Mouse (Mus musculus) MEL (cell line): ENCODE measurements around the gene Teddm1a. TPM values are rescaled to one million over a fixed set of nuclear protein-coding genes. Genes with fewer than 3 reads are reported as not detected.
A peak's percentile ranks its signal among the peaks of the same experiment; 100 is the strongest.

ENCODE experiments used
- DNase-seq: peaks from one replicate; pipeline ENCODE4 v3.0.0; 2011; ENCODE audit warnings: low read depth, low spot score
- H3K27ac ChIP-seq: 2 replicates; pipeline ENCODE4 v1.5.1; 2012; ENCODE audit warnings: low read depth, mild to moderate bottlenecking, control low read depth, low read length, moderate library complexity; ENCODE audit not compliant: control insufficient read depth
- H3K27me3 ChIP-seq, 2 experiments: fragments of 150-350 bp in 1 of 2; sonication (generic) in 1 of 2; 2 replicates each; pipeline ENCODE4 v1.6.1; 2012; ENCODE audit warnings: low read length in 2 of 2, mild to moderate bottlenecking in 2 of 2, improper control_type of control experiment in 1 of 2, moderate library complexity in 1 of 2; ENCODE audit not compliant: insufficient read depth in 2 of 2, control insufficient read depth in 1 of 2
- H3K36me3 ChIP-seq, 2 experiments: 2 replicates each; pipeline ENCODE4 v1.6.1; 2012 to 2014; ENCODE audit warnings: low read length in 2 of 2, improper control_type of control experiment in 1 of 2, inconsistent platforms in 1 of 2, mild to moderate bottlenecking in 1 of 2; ENCODE audit not compliant: insufficient read depth in 2 of 2, control insufficient read depth in 1 of 2
- H3K4me1 ChIP-seq, 2 experiments: fragments of 150-350 bp in 1 of 2; sonication (generic) in 1 of 2; 2 replicates each; pipeline ENCODE4 v1.6.1; 2012; ENCODE audit warnings: low read length in 2 of 2, improper control_type of control experiment in 1 of 2, mild to moderate bottlenecking in 1 of 2; ENCODE audit not compliant: insufficient read depth in 2 of 2, control insufficient read depth in 1 of 2
- H3K4me3 ChIP-seq, 2 experiments: fragments of 150-350 bp in 1 of 2; sonication (generic) in 1 of 2; 2 replicates each; pipeline ENCODE4 v1.5.1; 2012; ENCODE audit warnings: low read depth in 2 of 2, low read length in 2 of 2, mild to moderate bottlenecking in 2 of 2, moderate library complexity in 2 of 2, control low read depth in 1 of 2, improper control_type of control experiment in 1 of 2; ENCODE audit not compliant: control insufficient read depth in 1 of 2, insufficient read depth in 1 of 2
- H3K79me2 ChIP-seq: 2 replicates; pipeline ENCODE4 v1.6.1; 2012; ENCODE audit warnings: mild to moderate bottlenecking, low read length, moderate library complexity; ENCODE audit not compliant: control insufficient read depth, poor library complexity, insufficient read depth
- H3K9ac ChIP-seq: 2 replicates; pipeline ENCODE4 v1.6.1; 2012; ENCODE audit warnings: low read depth, mild to moderate bottlenecking, control low read depth, low read length, moderate library complexity; ENCODE audit not compliant: control insufficient read depth, poor library complexity, severe bottlenecking
- H3K9me3 ChIP-seq: fragments of 150-350 bp; sonication (generic); replicated peaks from 2 replicates; pipeline ENCODE4 v1.6.1; 2012; ENCODE audit warnings: mild to moderate bottlenecking, low read length, improper control_type of control experiment, moderate library complexity; ENCODE audit not compliant: insufficient read depth
- BHLHE40 ChIP-seq: IDR thresholded peaks from 2 replicates; pipeline ENCODE4 v1.6.1; 2012; ENCODE audit warnings: low read depth, mild to moderate bottlenecking, inconsistent platforms, low read length, improper control_type of control experiment, borderline replicate concordance
- CHD1 ChIP-seq: IDR thresholded peaks from 2 replicates; pipeline ENCODE4 v1.6.1; 2012; ENCODE audit warnings: low read depth, mild to moderate bottlenecking, inconsistent platforms, low read length, improper control_type of control experiment
- ELF1 ChIP-seq: IDR thresholded peaks from 2 replicates; pipeline ENCODE4 v1.6.1; 2014; ENCODE audit warnings: low read depth, mild to moderate bottlenecking, inconsistent platforms, low read length, improper control_type of control experiment, moderate library complexity
- ETS1 ChIP-seq: IDR thresholded peaks from 2 replicates; pipeline ENCODE4 v1.6.1; 2012; ENCODE audit warnings: low read depth, mild to moderate bottlenecking, inconsistent platforms, low read length, improper control_type of control experiment, moderate library complexity
- GABPA ChIP-seq: IDR thresholded peaks from 2 replicates; pipeline ENCODE4 v1.6.1; 2012; ENCODE audit warnings: low read depth, mild to moderate bottlenecking, inconsistent platforms, low read length, improper control_type of control experiment, moderate library complexity
- HCFC1 ChIP-seq: IDR thresholded peaks from 2 replicates; pipeline ENCODE4 v1.6.1; 2012; ENCODE audit warnings: low read depth, mild to moderate bottlenecking, inconsistent platforms, low read length, improper control_type of control experiment, moderate library complexity
- JUND ChIP-seq: IDR thresholded peaks from 2 replicates; pipeline ENCODE4 v1.6.1; 2011; ENCODE audit warnings: low read depth, mild to moderate bottlenecking, improper control_type of control experiment, low read length
- KAT2A ChIP-seq: conservative IDR thresholded peaks from 2 replicates; pipeline ENCODE4 v1.6.1; 2012; ENCODE audit warnings: low read depth, low read length, improper control_type of control experiment, inconsistent platforms
- MAFK ChIP-seq: IDR thresholded peaks from 2 replicates; pipeline ENCODE4 v1.6.1; 2011; ENCODE audit warnings: low read depth, mild to moderate bottlenecking, low read length, improper control_type of control experiment, borderline replicate concordance
- MAX ChIP-seq: IDR thresholded peaks from 2 replicates; pipeline ENCODE4 v1.6.1; 2011; ENCODE audit warnings: low read length, improper control_type of control experiment
- MAZ ChIP-seq: IDR thresholded peaks from 2 replicates; pipeline ENCODE4 v1.6.1; 2012; ENCODE audit warnings: low read depth, mild to moderate bottlenecking, inconsistent platforms, low read length, improper control_type of control experiment
- MYB ChIP-seq: IDR thresholded peaks from 2 replicates; pipeline ENCODE4 v1.6.1; 2011; ENCODE audit warnings: mild to moderate bottlenecking, low read depth, low read length, improper control_type of control experiment
- MYC ChIP-seq: IDR thresholded peaks from 2 replicates; pipeline ENCODE4 v1.6.1; 2011; ENCODE audit warnings: low read depth, mild to moderate bottlenecking, low read length, improper control_type of control experiment, moderate library complexity
- NELFE ChIP-seq: IDR thresholded peaks from 2 replicates; pipeline ENCODE4 v1.6.1; 2011; ENCODE audit warnings: low read depth, low read length, improper control_type of control experiment
- POLR2AphosphoS5 ChIP-seq: IDR thresholded peaks from 2 replicates; pipeline ENCODE4 v1.6.1; 2012; ENCODE audit warnings: low read depth, borderline replicate concordance, mild to moderate bottlenecking, inconsistent platforms, low read length, moderate library complexity, mixed read lengths
- RAD21 ChIP-seq: IDR thresholded peaks from 2 replicates; pipeline ENCODE4 v1.6.1; 2011; ENCODE audit warnings: mild to moderate bottlenecking, low read depth, low read length, improper control_type of control experiment
- SIN3A ChIP-seq: IDR thresholded peaks from 2 replicates; pipeline ENCODE4 v1.6.1; 2012; ENCODE audit warnings: low read length, improper control_type of control experiment, inconsistent platforms
- TAL1 ChIP-seq: IDR thresholded peaks from 2 replicates; pipeline ENCODE4 v1.6.1; 2012; ENCODE audit warnings: mild to moderate bottlenecking, inconsistent platforms, low read length, moderate library complexity, mixed read lengths
- TCF12 ChIP-seq: IDR thresholded peaks from 2 replicates; pipeline ENCODE4 v1.6.1; 2014; ENCODE audit warnings: low read depth, mild to moderate bottlenecking, inconsistent platforms, low read length, improper control_type of control experiment, moderate library complexity
- USF1 ChIP-seq: IDR thresholded peaks from 2 replicates; pipeline ENCODE4 v1.6.1; 2014; ENCODE audit warnings: low read depth, mild to moderate bottlenecking, inconsistent platforms, low read length, improper control_type of control experiment, moderate library complexity
- ZKSCAN1 ChIP-seq: IDR thresholded peaks from 2 replicates; pipeline ENCODE4 v1.6.1; 2012; ENCODE audit warnings: low read depth, mild to moderate bottlenecking, inconsistent platforms, low read length, improper control_type of control experiment, moderate library complexity
- ZMIZ1 ChIP-seq: IDR thresholded peaks from 2 replicates; pipeline ENCODE4 v1.6.1; 2012; ENCODE audit warnings: low read depth, mild to moderate bottlenecking, inconsistent platforms, low read length, improper control_type of control experiment, moderate library complexity
- ZNF384 ChIP-seq: IDR thresholded peaks from 2 replicates; pipeline ENCODE4 v1.6.1; 2012; ENCODE audit warnings: low read depth, mild to moderate bottlenecking, inconsistent platforms, low read length, improper control_type of control experiment
- polyA plus RNA-seq, 2 experiments: library from polyadenylated mRNA; stranded (reverse) in 1 of 2; unstranded in 1 of 2; fragments of >175 nt in 1 of 2; fragments of >200 nt in 1 of 2; gene quantifications; 2 replicates each; pipeline versions ENCODE4 v1.2.1 to v1.2.4; 2012; ENCODE audit warnings: low replicate concordance in 2 of 2, low read depth in 1 of 2; ENCODE audit not compliant: insufficient read length in 2 of 2, insufficient read depth in 1 of 2, missing spikeins in 1 of 2
- total RNA-seq: library from RNA; depleted of rRNA; stranded (reverse); fragments of 300-350 nt; gene quantifications from 2 replicates; pipeline ENCODE4 v1.2.3, GENCODE M21; 2012

The Teddm1a gene
- total and polyA plus RNA-seq, 3 experiments: not detected

GRCm38 (mm10) chr1:153924395-153925385 lies 33.1 kb downstream of the Teddm1a start:
- peaks cover 0 to 3% of the 10 kb centered on the region in 2 experiments; a peak in 1 of 4 replicates for H3K4me1 ChIP-seq
- TF ChIP-seq GABPA (no peak), CHD1 (no peak), ETS1 (no peak), MYB (no peak), NELFE (no peak), USF1 (no peak), KAT2A (no peak), POLR2AphosphoS5 (no peak), MYC (no peak), ZMIZ1 (no peak), SIN3A (no peak), MAX (no peak), ELF1 (no peak)
- H3K27me3 ChIP-seq: no peaks in the 10 kb centered on the region
- no peak overlapping the region for H3K4me3 ChIP-seq
- H3K79me2 ChIP-seq: no peaks in the 10 kb centered on the region
- H3K9me3 ChIP-seq: no peaks in the 10 kb centered on the region
- H3K9ac ChIP-seq: no peak overlapping the region
- no peak overlapping the region for H3K27ac ChIP-seq
- DNase-seq: peak; percentile 33
- H3K36me3 ChIP-seq: no peaks in the 10 kb centered on the region

DNA sequence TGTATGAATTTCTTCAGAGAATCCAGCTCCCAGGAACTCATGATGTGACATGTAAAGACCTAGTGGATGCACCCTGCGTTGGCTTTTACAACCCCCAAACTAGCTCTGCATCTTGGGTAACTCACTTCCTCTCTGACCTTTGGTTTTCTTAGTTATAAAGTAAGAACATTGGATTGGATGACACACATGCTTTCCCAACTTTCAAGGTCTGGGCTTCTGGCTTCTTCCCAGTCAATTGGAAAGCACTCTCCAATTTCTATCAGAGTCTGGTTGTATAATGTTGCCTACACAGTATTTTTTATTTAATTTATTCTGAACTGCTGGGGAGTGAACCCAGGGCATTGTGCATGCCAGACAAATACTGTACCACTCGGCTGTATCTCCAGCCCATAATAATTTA lies 38.9 kb downstream of the Teddm1a start:
- TF ChIP-seq HCFC1 (no peak), RAD21 (no peak), POLR2AphosphoS5 (no peak), BHLHE40 (no peak), ZNF384 (no peak), MAZ (no peak), JUND (no peak), ELF1 (no peak), ZKSCAN1 (no peak), KAT2A (no peak), MAFK (no peak), MYC (no peak), TAL1 (no peak), TCF12 (no peak), NELFE (no peak)
- Histone ChIP-seq H3K4me1 (no peaks in the 10 kb centered on the region), H3K27me3 (no peaks in the 10 kb centered on the region), H3K4me3 (no peak overlapping the region), H3K9ac (no peak overlapping the region), H3K36me3 (no peaks in the 10 kb centered on the region), H3K27ac (no peak overlapping the region), H3K9me3 (no peaks in the 10 kb centered on the region), H3K79me2 (no peaks in the 10 kb centered on the region)
- DNase-seq: no peak
